Mouse (Mus musculus) lung, embryonic 15.5 days (tissue): ENCODE data around the gene Alpk3. TPM values are rescaled to one million over a fixed set of nuclear protein-coding genes. Genes with fewer than 3 reads are reported as not detected.
"Not testable (repeated sequence)": the region's sequence is repeated elsewhere in the genome, so short reads cannot be mapped to it uniquely, and the experiment has no call there.

Experiments used
- ATAC-seq: fragments of 200-750 bp; cut with Nextera tagmentation; 2 replicates; pipeline ENCODE4 v1.8.0; 2017; ENCODE audit warnings: moderate number of reproducible peaks, borderline replicate concordance; ENCODE audit not compliant: low FRiP score, low TSS enrichment; ENCODE audit errors: extremely low read depth
- H3K27ac ChIP-seq: fragments of 300-500 bp; sonication (generic); 2 replicates; pipeline ENCODE4 v1.5.1; 2015; ENCODE audit warnings: moderate library complexity, mild to moderate bottlenecking, inconsistent platforms
- H3K27me3 ChIP-seq: fragments of 300-500 bp; sonication (generic); 2 replicates; pipeline ENCODE4 v1.6.1; 2015; ENCODE audit warnings: inconsistent platforms
- H3K36me3 ChIP-seq: fragments of 300-500 bp; sonication (generic); 2 replicates; pipeline ENCODE4 v1.6.1; 2015; ENCODE audit warnings: inconsistent platforms
- H3K4me1 ChIP-seq: fragments of 300-500 bp; sonication (generic); 2 replicates; pipeline ENCODE4 v1.6.1; 2015; ENCODE audit warnings: inconsistent platforms
- H3K4me2 ChIP-seq: fragments of 300-500 bp; sonication (generic); 2 replicates; pipeline ENCODE4 v1.6.1; 2015; ENCODE audit warnings: inconsistent platforms, mild to moderate bottlenecking, moderate library complexity
- H3K4me3 ChIP-seq: fragments of 300-500 bp; sonication (generic); 2 replicates; pipeline ENCODE4 v1.5.1; 2015; ENCODE audit warnings: mild to moderate bottlenecking, inconsistent platforms
- H3K9ac ChIP-seq: fragments of 300-500 bp; sonication (generic); 2 replicates; pipeline ENCODE4 v1.6.1; 2015; ENCODE audit warnings: inconsistent platforms
- H3K9me3 ChIP-seq: fragments of 300-500 bp; sonication (generic); 2 replicates; pipeline ENCODE4 v1.6.1; 2016; ENCODE audit warnings: inconsistent platforms
- WGBS: fragments of 180-500 bp; shearing (Covaris S2); methylation state at CpG from one replicate; pipeline ENCODE4 v1.1.7; 2015; 5-methylcytosine and 5-hydroxymethylcytosine counted together
- polyA plus RNA-seq: library from polyadenylated mRNA; unstranded; fragments of >200 nt; fragmentation: Nextera tagmentation; extraction: Ambion mirVana; gene quantifications from 2 replicates; pipeline ENCODE4 v1.2.1, GENCODE M21; 2015

Gene Alpk3
- polyA plus RNA-seq, 1 experiment from 2014 or later: 1.2 TPM

DNA sequence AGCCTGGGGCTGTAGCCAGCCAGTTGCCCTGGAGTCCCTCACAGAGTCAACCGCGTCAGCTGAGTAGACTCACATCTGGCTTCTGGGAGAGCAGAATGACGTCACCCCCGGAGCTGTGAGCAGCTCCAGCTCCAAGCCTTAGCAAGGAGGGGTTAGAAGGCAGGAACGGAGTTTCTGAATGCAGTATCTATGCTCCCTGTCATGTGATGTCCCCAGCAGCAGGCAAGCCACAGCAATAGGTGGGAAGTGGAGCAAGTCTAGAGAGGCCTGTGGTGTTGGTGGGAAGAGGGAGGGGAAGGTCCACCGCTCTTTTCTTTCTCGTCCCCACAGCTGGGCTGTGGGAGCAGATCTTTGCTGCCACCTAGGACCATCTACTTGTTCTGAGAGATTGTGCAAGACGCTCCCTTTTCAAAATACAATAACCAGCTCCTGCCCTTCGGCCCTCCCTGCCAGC is 77.2 kb downstream of the Alpk3 start:
- Histone ChIP-seq H3K27ac (peak overlapping the region; percentile 35; the same call in 1 of the 2 replicates), H3K4me1 (peaks cover 18% of the 10 kb centered on the region), H3K9ac (0 out of 2 replicates have a peak overlapping the region, but pooled peaks have one; percentile 28), H3K9me3 (no peaks in the 10 kb centered on the region), H3K27me3 (no peaks in the 10 kb centered on the region), H3K4me2 (peak overlapping the region; percentile 54), H3K4me3 (peak overlapping the region; percentile 24), H3K36me3 (no peaks in the 10 kb centered on the region)
- WGBS: 6% methylated on average over 9 of the region's 9 CpGs
- ATAC-seq: peak; percentile 82

DNA sequence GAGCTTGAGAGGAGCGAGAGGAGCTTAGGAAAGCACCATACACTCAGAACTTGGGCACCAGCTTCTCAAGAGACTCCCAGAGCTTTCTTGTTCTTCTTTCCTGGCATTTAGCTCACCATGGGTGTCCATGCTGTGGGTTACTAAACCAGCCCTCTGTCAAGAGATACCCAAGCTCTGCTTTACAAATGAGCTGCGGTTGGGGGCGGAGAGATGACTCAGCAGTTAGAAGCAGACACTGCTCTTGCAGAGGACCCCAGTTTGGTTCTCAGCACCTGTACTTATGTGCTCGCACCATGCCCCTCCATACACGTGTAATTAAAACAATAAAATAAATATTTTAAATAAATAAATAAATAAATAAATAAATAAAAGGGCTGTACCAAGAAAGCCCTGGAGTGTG is 79.9 kb downstream of the Alpk3 start:
- no peaks in the 10 kb centered on the region for H3K9me3 ChIP-seq
- H3K27ac ChIP-seq: no peak overlapping the region
- no peak for ATAC-seq
- H3K36me3 ChIP-seq: no peaks in the 10 kb centered on the region
- no peak overlapping the region for H3K4me2 ChIP-seq
- H3K9ac ChIP-seq: no peak overlapping the region
- H3K4me3 ChIP-seq: no peak overlapping the region
- H3K27me3 ChIP-seq: no peaks in the 10 kb centered on the region
- peaks cover 18% of the 10 kb centered on the region for H3K4me1 ChIP-seq
- 79% methylated on average over 5 of the region's 5 CpGs for WGBS

DNA sequence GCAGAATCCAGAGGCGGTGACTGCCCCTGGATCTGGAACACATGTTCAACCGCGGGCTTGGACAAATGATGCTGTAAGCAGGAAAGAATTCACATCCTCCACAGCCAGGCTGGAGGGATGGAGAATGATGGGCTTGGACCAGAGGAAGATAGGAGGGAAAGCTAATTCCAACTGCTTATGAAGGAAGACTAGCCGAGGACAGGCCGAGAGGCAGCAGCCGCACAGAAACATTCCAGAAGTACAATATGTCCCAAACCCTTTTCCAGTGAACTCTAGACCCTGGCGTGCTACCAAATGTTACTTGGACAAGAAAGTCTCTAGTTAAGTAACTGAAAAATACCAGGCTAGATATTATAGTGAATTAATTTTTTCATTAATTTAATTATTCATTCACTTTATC is 81.7 kb downstream of the Alpk3 start:
- Histone ChIP-seq H3K9me3 (no peaks in the 10 kb centered on the region), H3K27me3 (no peaks in the 10 kb centered on the region), H3K4me2 (no peak overlapping the region), H3K27ac (no peak overlapping the region), H3K9ac (no peak overlapping the region), H3K4me1 (peaks cover 11% of the 10 kb centered on the region), H3K4me3 (no peak overlapping the region), H3K36me3 (no peaks in the 10 kb centered on the region)
- 65% methylated on average over 7 of the region's 7 CpGs for WGBS
- no peak for ATAC-seq

DNA sequence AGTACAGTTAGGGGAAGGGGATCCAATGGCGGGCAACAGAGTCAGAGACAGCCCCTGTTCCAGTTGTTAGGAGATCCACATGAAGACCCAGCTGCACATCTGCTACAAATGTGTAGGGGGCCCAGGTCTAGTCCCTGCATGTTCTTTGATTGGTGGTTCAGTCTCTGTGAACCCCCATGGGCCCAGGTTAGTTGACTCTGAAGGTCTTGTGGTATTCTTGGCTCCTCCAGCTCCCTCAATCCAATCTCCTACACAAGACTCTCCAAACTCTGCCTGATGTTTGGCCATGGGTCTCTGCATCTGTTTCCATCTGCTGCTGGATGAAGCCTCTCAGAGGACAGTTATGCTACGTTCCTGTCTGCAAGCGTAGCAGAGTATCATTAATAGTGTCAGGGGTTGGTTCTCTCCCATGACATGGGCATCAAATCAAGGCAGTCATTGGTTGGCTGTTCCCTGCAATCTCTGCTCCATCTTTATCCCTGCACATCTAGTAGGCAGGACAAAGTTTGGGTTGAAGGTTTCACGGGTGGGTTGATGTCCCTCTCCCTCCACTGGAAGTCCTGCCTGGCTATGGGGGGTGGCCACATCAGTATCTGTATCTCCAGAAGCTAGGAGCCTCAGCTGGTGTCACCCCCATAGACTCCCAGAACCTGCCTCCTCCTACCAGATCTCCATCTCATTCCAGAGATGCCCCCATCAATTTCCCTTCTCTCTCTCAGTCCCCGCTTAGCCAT is 82.4 kb downstream of the Alpk3 start:
- Histone ChIP-seq H3K27ac (no peak overlapping the region), H3K9me3 (no peaks in the 10 kb centered on the region), H3K36me3 (no peaks in the 10 kb centered on the region), H3K4me2 (no peak overlapping the region), H3K4me1 (peaks cover 4% of the 10 kb centered on the region; the same call in 1 of the 2 replicates), H3K27me3 (no peaks in the 10 kb centered on the region), H3K4me3 (no peak overlapping the region), H3K9ac (no peak overlapping the region)
- ATAC-seq: no peak
- WGBS: 76% methylated on average over 5 of the region's 5 CpGs

DNA sequence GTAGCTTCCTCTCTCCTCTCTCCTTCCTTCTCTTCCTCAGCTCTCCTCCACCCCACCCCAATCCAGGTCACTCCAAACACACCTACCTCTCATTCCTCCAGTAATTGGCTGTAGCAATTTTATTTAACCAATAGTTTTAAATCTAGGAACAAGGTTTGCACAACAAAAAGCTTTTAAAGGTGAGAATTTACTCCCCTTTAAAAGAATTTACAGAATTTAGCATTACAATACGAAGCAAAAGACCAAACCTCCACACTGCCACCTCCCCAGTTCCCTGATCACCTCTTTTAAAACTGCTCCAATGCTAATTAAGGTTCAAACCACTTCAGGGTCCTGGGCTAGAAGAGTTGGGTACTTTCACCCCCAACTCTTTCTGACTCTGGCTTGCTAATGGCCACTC is 84.1 kb downstream of the Alpk3 start:
- H3K4me2 ChIP-seq: no peak overlapping the region
- H3K27me3 ChIP-seq: no peaks in the 10 kb centered on the region
- WGBS: 81% methylated on average over 1 of the region's 1 CpGs
- H3K9ac ChIP-seq: no peak overlapping the region
- H3K4me3 ChIP-seq: no peak overlapping the region
- H3K36me3 ChIP-seq: no peaks in the 10 kb centered on the region
- H3K4me1 ChIP-seq: no peaks in the 10 kb centered on the region
- H3K27ac ChIP-seq: no peak overlapping the region
- H3K9me3 ChIP-seq: no peaks in the 10 kb centered on the region
- ATAC-seq: no peak

DNA sequence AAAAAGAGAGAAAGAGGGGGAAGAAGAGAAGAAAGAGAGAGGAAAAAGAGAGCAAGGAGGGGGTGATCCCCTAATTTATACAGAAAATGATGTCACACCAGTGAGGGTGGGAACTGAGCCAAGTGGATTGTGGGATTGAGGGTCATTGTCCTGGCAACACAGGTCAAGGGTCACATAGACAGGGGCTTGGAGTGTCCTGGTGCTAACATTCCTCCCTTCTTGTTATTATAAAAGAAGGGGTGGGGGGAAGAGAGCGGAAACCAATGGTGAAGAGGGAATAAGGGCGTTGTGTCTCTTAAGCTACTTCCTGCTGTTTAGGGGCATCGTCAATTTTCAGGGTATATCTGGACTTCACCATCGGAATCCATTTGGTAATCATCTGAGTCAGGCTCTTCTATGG is 85.7 kb downstream of the Alpk3 start:
- H3K9ac ChIP-seq, H3K36me3 ChIP-seq, H3K27ac ChIP-seq, H3K27me3 ChIP-seq, H3K4me3 ChIP-seq, H3K4me2 ChIP-seq, H3K4me1 ChIP-seq, ATAC-seq, H3K9me3 ChIP-seq: not testable (repeated sequence)
- WGBS: 56% methylated on average over 4 of the region's 4 CpGs

DNA sequence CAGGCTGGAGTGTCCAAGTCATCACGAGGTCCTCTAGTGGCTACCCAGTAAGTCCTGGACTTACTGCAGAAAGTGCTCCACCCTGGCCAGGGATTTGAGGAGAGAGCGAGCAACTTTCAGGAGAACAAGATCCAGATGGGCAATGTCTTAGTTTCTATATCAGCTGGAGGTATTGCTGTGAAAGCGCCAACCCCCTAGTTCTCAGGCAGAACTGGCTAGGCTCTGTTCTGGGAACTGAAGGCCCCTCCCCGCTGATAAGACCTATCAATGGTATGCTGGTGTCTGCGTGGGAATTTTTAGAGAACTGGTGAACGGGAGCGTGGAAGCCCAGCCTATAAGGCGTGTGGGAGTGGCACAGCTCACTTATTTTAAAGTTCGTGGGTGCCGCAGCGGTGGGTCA is 92.4 kb downstream of the Alpk3 start:
- 75% methylated on average over 11 of the region's 11 CpGs for WGBS
- H3K27ac ChIP-seq: no peak overlapping the region

DNA sequence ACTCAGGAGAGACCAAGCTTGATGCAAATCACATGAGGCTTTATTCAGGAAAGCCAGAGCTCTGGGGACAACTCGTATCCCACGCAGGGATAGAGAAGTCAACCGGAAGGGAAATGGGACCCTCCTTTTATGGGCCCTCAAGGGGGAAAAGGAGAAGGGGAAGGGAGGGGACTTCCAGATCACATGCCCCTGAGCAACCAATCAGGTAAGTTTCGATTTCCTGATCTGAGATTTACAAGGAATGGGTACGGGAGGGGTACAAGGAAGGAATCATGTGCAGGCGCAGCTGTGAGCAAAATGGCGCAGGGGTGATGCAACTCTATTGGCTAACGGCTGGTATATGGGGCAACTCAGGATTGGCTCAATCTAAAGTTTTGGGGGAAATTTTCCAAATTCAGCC is 93.8 kb downstream of the Alpk3 start:
- no peak overlapping the region for H3K9ac ChIP-seq
- no peak overlapping the region for H3K27ac ChIP-seq
- H3K36me3 ChIP-seq: no peaks in the 10 kb centered on the region
- 94% methylated on average over 8 of the region's 8 CpGs for WGBS
- no peaks in the 10 kb centered on the region for H3K4me1 ChIP-seq
- H3K4me3 ChIP-seq: no peak overlapping the region
- H3K9me3 ChIP-seq: no peaks in the 10 kb centered on the region
- no peaks in the 10 kb centered on the region for H3K27me3 ChIP-seq
- no peak for ATAC-seq
- H3K4me2 ChIP-seq: no peak overlapping the region

More for the DNA sequence above, 92.4 kb downstream of the Alpk3 start:
- Histone ChIP-seq H3K4me2 (no peak overlapping the region), H3K27me3 (no peaks in the 10 kb centered on the region), H3K4me1 (no peaks in the 10 kb centered on the region), H3K4me3 (no peak overlapping the region), H3K9ac (no peak overlapping the region), H3K9me3 (no peaks in the 10 kb centered on the region), H3K36me3 (no peaks in the 10 kb centered on the region)
- ATAC-seq: no peak

DNA sequence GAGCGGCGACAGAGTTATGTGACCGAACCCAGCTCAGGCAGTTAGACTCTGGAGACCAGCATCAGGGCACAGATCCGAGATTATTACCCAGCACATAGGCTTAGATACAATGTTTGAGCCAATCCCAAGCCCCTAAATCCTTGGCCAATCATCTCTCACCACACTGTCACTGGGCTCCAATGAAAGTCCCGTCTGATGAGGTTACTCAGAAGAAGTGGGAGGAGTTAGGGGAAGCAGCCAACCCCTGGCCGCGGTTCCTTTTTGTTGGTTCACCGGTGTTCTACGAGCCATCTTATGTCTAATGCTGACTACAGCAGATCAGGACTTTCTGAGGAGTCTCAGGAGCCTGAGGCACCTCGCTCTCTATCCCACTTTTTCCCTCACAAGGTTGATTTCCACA is 94.9 kb downstream of the Alpk3 start:
- WGBS: 93% methylated on average over 10 of the region's 10 CpGs
- H3K4me3 ChIP-seq: no peak overlapping the region
- ATAC-seq: no peak

DNA sequence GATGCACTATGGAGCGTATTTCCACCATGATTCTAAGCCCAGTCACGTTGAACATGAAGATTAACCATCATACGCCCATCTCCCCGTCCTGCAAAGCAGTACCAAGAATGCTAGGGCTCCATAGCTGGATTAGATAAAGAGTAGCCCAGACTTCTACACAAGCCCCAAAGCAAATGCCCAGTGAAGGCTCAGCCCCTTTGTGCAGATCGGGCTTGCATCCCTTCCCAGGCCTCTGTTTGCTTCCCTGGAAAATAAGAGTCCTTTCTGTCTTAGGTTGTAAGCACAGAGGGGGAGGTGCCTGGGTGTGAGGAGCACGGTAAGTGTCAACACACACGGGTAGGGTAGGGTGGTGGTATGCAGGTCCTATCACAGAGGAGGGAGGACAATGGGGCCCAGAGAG is 95.4 kb downstream of the Alpk3 start:
- Histone ChIP-seq H3K9me3 (no peaks in the 10 kb centered on the region), H3K4me2 (no peak overlapping the region), H3K4me3 (no peak overlapping the region), H3K9ac (no peak overlapping the region), H3K36me3 (no peaks in the 10 kb centered on the region), H3K27ac (no peak overlapping the region), H3K27me3 (no peaks in the 10 kb centered on the region), H3K4me1 (no peaks in the 10 kb centered on the region)
- ATAC-seq: no peak
- 66% methylated on average over 7 of the region's 7 CpGs for WGBS

More for the DNA sequence above, 94.9 kb downstream of the Alpk3 start:
- no peaks in the 10 kb centered on the region for H3K4me1 ChIP-seq
- H3K27me3 ChIP-seq: no peaks in the 10 kb centered on the region
- no peak overlapping the region for H3K4me2 ChIP-seq
- no peaks in the 10 kb centered on the region for H3K36me3 ChIP-seq
- H3K27ac ChIP-seq: no peak overlapping the region
- no peaks in the 10 kb centered on the region for H3K9me3 ChIP-seq
- H3K9ac ChIP-seq: no peak overlapping the region

DNA sequence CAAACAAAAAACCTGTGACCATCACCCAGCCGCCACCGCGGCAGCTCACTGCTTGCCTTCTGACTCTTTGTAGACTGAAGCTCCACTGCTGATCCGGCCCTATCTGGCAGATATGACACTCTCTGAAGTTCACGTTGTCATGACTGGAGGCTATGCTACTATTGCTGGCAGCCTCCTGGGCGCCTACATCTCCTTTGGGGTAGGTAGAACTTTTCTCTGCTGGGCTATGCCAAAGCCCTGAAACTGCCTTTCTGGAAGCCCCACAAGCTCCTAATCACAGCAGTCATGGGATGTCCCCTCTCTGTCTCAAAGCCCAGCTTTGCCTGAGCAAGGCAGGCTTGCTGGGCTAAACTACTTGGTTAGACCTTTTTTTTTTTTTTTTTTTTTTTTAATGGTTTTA is 95.9 kb downstream of the Alpk3 start:
- Histone ChIP-seq H3K4me1 (no peaks in the 10 kb centered on the region), H3K27ac (no peak overlapping the region), H3K9me3 (no peaks in the 10 kb centered on the region), H3K36me3 (no peaks in the 10 kb centered on the region), H3K4me3 (no peak overlapping the region), H3K9ac (no peak overlapping the region), H3K4me2 (no peak overlapping the region), H3K27me3 (no peaks in the 10 kb centered on the region)
- WGBS: 76% methylated on average over 6 of the region's 6 CpGs
- ATAC-seq: no peak

DNA sequence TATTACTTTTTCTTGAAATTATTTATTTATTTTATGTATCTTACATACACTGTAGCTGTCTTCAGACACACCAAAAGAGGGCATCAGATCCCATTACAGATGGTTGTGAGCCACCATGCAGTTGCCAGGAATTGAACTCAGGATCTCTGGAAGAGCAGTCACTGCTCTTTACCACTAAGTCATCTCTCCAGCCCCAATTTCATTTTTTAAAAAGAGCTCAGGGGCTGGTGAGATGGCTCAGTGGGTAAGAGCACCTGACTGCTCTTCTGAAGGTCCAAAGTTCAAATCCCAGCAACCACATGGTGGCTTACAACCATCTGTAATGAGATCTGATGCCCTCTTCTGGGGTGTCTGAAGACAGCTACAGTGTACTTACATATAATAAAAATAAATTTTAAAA is 96.8 kb downstream of the Alpk3 start:
- not testable (repeated sequence) for ATAC-seq, H3K9me3 ChIP-seq, H3K4me2 ChIP-seq, H3K27ac ChIP-seq, H3K4me3 ChIP-seq, H3K36me3 ChIP-seq, H3K27me3 ChIP-seq, H3K9ac ChIP-seq, H3K4me1 ChIP-seq

DNA sequence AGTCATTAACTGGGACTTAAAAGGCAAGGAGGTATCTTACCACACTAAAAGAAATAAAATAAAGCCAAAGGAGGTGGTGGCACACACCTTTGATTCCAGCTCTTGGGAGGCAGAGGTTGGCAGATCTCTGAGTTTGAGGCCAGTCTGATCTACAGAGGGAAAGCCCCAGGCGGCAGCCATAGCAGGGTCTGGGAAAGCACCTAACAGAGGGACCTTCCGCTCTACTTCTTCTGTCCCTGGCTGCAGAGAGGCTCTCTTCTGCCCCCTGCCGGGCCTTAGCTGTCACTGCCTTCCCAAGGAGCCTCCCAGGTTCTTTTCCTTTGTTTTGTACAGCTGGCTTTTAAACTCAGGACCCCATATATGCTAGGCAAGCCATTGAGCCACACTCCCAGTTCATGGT is 97.6 kb downstream of the Alpk3 start:
- H3K4me1 ChIP-seq: no peaks in the 10 kb centered on the region
- no peak overlapping the region for H3K4me3 ChIP-seq
- no peak overlapping the region for H3K27ac ChIP-seq
- H3K4me2 ChIP-seq: no peak overlapping the region
- no peak for ATAC-seq
- H3K9me3 ChIP-seq: no peaks in the 10 kb centered on the region
- WGBS: 2% methylated on average over 3 of the region's 3 CpGs
- no peaks in the 10 kb centered on the region for H3K36me3 ChIP-seq
- H3K27me3 ChIP-seq: no peaks in the 10 kb centered on the region
- H3K9ac ChIP-seq: no peak overlapping the region
